Mouse (Mus musculus): Measurements from ENCODE around the gene Wwtr1.

The Wwtr1 gene

DNA sequence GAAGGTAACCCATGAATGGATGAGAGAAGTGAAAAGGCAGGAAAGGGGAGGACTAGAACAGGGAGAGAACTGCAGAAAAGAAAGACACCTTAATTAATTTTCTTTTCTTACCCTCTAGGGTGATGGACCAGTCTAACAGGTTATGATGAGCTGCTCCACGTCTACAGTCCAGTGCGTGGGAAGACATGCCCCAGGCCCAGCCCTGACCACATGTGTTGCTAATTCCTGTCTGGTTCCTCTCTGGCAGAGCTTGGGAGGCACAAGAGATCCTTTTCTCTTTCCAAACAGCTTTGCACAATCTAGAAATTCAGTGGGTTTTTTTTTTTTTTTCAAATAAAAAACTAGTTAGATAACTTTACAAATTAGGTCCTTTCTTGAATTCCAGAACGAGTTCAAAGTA is 134.8 kb downstream of the Wwtr1 start:
- DNase-seq, result no peak

DNA sequence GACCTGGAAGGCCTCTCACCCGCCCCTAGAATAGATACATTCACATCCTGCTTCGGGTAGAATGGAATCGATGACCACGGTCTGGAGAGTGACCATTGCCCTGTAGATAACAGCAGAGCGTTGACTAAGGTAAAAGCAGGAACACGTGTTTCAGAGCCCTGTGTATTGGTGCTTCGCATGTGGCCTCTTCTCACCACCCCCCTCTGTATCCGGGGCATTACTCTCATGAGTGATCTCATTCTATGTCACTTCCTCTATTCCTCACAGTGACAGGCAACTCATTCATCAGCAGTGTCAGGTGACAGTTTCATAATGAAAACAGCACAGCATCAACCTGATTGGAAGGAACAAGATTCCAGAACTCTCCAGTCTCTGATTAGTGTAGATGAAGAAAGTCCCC is 140.3 kb downstream of the Wwtr1 start:
- no peak for DNase-seq

GRCm38 (mm10) chr3:57431706-57432105 is 144.0 kb downstream of the Wwtr1 start:
- DNase-seq, result no peak

GRCm38 (mm10) chr3:57429486-57429885 is 146.2 kb downstream of the Wwtr1 start:
- DNase-seq, result no peak

DNA sequence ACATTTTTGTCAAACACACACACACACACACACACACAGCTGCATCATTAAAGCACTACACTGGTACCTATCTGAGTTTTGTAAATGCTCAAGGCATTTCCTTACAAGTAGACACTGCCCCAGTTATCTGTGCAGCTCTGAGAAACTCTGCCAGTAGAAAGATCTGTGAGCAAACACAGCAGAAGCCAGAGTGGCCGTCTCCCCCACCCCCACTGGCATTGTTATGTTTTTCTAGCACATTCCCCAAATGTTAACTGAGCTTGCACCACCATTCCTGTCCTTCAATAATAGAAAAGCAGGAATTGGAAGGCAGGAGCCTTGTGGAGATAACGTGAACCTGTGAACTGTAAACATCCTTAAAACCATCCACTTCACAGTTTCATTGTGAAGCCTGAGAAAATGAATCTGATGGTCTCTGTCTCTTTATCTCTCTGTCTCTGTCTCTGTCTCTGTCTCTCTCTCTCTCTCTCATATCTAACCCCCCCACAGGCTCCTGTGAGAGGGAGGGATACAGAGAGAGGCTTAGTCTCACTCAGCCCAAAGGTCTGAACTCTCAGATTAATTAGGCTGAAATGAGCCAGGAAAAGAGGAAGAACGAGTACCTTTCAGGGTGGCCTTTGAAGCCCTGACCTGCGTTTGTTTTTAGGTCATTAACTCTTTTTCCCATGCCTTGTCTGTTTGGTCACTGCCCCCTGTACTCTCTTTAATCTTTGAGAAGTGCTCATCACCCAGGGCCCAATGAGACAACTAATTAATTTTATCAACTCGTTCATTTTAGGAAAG is 146.8 kb downstream of the Wwtr1 start:
- DNase-seq, result no peak

DNA sequence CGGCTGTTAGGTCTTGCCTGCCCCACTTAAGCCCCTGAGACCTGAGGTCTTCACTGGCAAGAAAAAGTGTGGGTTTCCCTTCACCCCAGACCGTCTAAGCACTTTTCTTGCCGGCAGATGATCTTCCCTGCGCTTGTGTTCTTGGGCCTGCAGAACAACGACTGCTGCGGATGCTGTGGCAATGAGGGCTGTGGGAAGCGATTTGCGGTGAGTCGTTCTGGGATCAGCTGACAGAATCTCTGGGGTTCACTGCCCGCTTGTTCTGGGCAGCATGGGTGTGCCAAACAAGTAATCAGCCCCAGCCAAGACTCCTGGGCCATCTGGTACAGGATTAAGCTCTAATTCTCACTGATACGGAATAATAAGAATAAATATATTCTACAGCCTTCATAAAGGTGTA is 149.4 kb downstream of the Wwtr1 start:
- DNase-seq, result no peak

GRCm38 (mm10) chr3:57425089-57425730 is 150.5 kb downstream of the Wwtr1 start, which contains the start of gene Tm4sf4:
Gene Tm4sf4, plus strand, starts transcription at chr3:57425314.
- DNase-seq, result no peak

DNA sequence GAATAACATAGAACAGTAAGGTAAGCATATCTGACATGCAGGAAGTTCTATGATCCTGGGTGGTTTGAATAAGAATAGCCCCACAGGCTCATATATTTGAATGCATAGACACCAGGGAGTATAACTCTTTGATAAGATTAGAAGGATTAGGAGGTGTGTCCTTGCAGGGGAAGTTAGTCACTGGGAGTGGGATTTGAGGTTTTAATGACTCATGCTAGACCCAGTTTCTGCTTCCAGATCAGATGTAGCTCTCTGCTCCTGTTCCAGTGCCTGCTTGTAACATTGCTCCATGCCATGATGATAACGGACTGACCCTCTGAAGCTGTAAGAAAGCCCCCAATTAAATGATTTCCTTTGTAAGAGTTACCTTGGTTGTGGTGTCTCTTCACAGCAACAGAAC is 155.1 kb downstream of the Wwtr1 start:
- DNase-seq, result no peak

- DNase-seq, result no peak
Observed at GRCm38 (mm10) chr3:57420233-57420632, 155.5 kb downstream of the Wwtr1 start.

GRCm38 (mm10) chr3:57411535-57411934 is 164.2 kb downstream of the Wwtr1 start:
- no peak for DNase-seq

All from cerebellum, adult 18-20 months (tissue).